Mouse (Mus musculus): ENCODE measurements around the gene Wap.
"Not testable (repeated sequence)": the region's sequence is repeated elsewhere in the genome, so short reads cannot be mapped to it uniquely, and the experiment has no call there.

The Wap gene

DNA sequence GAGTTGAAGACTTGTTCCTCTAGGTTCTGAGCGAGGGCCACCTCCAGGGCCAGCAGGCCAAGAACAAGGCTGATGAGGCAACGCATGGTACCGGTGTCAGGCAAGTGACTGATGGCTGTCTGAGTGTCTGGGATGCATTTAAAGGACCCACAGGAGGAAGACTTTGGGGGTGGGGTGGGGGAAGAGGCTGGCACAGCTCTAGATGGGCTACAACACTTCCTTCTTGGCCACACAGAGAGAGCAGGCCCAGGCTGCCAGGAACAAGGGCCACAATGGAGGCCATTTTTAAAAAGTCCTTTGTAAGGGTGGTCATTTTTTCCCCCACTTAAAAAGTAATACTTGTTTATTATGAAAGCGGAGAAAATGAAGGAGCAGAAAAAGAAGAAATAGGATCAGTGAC lies at the start of gene Wap:
Wap (minus strand) TSS at position 101 of the 400 bp plus-strand sequence.
- no peak for DNase-seq (ENCODE audit: low spot score in 2 of 2)

DNA sequence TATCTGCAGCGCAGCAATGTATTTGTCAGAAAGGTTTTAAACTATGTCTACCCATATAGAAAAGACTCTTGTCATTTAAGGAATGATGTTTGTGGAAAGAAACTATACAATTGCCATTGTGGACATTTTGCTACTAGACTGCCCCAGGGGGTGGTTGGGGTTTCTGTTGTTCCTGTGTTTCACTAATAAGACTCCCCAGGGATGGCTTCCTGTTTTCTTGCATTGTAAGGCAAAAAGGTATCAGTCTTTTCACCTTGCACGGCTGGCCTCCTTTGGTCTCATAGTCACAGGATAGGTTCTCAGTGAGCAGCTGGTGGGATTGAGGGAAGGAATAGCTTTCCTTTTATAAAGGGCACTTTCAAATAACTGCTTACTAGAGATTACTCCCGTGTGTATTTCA lies 46.3 kb upstream of the Wap start:
- DNase-seq (ENCODE audit: low spot score in 2 of 2) = no peak

DNA sequence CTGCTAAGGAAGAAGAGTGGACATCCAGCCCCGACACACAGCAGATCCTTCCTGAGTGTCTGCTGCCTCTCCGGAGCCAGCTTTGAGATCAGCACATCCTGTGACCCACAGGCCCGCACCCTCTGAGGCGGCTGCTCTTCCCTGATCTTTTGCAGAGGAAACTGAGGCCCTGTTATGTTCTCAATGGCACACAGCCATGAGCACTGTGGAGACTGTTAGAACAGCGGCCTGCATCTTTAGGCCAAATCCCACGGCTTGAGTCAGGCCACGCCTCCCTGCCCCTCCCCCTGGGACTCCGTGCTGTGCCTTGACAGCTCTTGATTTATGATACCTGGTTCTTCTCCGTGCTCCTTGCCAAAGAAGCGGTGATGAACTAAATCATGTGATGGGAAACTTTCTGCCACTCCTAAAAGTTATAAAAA lies 42.0 kb upstream of the Wap start:
- DNase-seq (ENCODE audit: low spot score in 2 of 2) = no peak

DNA sequence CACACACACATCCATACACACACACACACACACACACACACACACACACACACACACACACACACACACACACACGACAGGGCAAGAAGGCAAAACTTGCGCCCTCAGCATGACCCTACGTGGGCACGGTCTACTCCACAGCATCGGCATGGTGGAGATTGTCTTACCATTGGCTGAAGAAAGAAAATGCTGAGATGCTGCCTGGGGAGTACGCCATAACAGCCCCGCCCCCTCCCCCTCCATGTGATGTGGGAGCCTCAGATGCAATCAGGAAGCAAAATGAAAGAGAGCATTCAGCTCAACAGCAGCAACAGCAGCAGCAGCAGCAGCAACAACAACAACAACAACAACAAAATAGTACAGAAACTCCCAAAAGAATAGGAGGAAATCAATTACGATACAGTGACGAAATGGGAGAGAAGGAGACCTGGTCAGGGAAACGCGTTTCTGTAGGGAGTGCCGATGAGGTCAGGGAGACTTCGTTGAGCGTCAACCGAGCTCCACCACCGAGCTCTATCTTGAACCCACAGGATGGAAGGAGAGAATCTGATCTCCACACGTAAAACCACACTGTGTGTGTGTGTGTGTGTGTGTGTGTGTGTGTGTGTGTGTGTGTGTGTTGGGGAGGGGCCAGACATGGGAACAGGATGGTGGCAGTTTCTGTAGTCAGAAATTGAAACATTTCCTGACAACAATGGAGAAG lies 41.4 kb upstream of the Wap start:
- DNase-seq (ENCODE audit: low spot score in 2 of 2) = no peak

DNA sequence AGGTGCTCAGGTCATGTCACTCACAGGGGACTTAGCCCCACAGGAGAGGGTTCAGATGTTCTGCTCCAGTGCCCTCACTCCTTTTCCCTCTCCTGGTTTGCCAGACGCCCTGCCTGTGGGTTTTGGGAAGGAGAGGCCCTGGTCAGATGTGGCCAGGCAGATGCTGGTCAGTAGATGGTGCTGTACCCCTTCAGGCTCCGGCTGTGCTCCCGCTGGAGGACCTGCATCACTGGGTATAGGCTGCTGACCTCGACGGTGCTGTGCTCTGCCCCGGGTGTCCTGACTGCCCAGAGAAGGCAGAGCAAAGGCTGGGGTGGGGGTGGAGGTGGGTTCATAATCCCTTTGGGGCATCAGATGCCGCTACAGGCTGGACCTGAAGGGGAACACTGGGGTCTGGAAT lies 39.1 kb upstream of the Wap start:
- no peak for DNase-seq (ENCODE audit: low spot score in 2 of 2)

DNA sequence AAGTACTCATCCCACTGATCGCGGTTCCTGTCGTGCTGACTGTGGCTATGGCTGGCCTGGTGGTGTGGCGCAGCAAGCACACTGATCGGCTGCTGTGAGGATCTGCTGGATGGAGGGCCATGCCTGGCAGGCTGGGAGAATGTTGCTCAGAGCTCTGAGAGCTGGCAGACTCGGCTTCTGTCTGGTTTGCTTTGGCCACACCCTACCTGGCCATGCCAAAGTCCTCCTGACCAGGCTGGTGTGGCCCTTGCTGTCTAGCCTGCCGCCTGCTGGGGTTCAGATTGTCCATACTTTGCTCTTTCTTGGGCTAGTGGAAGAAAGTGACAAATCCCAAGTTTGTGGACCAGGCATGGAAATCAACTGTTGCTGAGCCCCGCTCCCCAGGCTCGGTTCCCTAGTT lies 38.2 kb upstream of the Wap start:
- no peak for DNase-seq (ENCODE audit: low spot score in 2 of 2)

DNA sequence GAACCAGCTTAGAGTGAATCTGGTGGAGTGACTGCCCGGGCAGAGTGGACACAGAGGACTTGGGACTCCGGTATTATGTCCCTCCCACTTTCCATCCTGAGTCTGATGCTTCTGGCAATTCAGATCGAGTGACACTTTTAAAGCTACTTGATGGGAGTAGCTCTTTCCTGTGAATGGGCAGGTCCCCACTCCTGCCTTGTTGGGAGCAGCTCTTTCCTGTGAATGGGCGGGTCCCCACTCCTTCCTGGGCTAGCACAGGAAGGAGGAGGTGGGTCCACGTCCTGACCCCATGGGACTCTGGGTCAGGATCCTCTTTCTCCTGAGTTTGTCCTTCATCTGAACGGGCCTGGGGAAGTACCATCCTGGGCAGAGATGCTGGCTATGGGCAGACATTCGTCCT lies 37.0 kb upstream of the Wap start:
- DNase-seq (ENCODE audit: low spot score in 2 of 2) = no peak

DNA sequence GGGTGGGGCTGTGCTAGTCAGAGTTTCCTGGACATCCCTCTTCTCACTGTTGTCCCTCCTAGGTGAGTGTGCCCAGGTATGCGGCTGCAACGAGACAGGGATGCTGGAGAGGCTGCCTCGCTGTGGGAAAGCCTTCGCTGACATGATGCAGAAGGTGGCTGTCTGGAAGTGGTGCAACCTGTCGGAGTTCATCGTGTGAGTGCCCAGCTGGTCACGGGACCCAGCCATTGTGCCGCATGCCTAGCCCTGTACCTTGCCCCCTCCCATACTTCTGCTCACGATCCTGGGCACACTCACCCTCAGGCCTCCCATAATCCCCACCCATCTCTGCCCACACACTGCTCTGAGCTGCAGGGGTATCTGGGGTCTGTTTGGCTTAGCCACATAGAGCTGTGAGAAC lies 36.3 kb upstream of the Wap start:
- no peak for DNase-seq (ENCODE audit: low spot score in 2 of 2)

DNA sequence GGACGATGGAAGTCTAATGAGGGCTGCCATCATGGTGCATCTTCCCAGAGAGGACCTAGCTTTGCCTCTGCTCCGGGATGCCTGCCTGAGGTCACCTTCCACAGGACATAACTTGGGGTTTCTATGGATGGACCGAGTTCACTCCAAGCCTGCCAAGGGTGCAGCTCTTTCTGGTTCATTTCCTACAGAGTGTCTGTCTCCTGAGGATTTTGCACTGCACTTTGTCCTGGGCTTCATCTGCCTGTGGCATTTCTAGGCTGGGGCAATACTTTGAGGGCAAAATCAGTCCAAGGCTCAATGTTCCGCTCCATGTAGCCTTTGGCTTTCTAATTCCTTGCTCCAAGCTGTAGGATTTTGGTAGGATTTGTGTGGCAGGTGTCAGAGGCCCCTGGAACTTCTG lies 32.4 kb upstream of the Wap start:
- DNase-seq (ENCODE audit: low spot score in 2 of 2) = no peak

DNA sequence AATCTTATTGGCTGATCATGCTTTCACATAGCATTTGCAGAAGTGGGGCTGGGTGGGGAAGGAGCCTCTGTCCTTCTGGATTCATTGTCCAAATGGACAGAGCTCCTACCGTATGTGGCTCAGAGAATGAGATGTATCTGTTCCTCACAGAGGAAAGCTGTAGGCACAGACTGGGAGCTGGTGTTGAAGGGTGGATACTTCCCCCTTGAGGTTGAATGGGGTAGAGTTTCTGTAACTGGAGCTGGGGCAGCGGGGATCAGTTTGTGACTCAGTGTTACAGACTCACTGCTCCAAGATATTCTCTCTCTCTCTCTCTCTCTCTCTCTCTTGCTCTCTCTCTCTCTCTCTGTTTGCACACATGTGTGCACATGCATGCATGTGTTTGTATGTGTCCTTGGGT lies 31.6 kb upstream of the Wap start:
- no peak for DNase-seq (ENCODE audit: low spot score in 2 of 2)

DNA sequence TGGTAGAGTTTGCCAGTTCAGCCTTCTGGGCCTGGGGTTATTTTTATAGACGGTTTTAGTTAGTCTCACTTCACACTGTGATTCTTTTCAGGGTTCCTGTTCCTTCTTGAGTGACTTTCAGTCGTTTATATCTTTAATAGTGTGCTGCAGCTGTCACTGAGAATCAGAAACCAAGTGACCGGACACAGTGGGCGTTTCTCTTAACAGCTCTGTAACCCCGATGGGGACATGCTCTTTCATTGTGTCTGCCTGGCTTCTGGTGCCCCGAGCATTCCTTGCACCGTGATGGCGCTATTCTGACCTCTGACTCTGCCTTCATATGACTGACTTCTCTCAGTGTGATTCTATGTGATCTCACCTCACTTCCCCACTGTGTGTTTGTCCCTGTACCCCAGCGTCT lies 30.6 kb upstream of the Wap start:
- no peak for DNase-seq (ENCODE audit: low spot score in 2 of 2)

DNA sequence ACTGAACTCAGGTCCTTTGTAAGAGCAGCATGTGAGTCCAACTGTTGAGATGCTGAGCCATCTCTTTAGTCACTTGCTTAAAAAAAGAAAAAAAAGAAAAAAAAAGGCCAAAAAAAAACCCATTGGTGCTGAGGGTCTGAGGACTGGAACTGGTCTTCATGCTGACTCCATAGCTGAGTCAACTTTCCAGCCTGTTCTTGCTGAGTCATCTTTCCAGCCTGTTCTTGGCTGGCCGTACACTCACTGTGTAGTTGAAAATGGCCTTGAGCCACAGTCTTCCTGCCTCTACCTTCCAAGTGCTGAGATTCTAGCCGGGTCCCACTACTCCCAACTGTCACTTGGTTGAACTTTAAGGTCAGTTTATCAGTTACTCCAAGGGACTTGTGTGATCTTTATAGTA lies 28.2 kb upstream of the Wap start:
- no peak for DNase-seq (ENCODE audit: low spot score in 2 of 2)

DNA sequence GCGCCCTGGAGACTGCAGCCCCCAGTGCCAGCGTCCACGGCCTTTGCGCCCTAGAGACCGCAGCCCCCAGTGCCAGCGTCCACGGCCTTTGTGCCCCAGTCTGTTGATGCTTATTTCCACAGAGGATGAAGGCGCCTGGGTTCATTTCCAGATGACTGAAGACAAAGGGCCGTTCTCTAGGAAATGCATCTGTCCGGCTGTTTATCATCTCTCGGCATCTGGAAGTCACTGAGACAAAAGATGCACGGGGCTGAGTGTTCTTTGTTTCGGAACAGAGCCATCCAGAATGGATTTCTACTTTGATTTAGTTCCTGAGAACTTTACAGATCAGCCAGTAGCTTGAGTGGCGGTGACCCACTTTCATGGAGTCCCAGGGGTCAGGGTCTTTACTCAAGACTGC lies 22.8 kb upstream of the Wap start:
- DNase-seq (ENCODE audit: low spot score in 2 of 2) = no peak

DNA sequence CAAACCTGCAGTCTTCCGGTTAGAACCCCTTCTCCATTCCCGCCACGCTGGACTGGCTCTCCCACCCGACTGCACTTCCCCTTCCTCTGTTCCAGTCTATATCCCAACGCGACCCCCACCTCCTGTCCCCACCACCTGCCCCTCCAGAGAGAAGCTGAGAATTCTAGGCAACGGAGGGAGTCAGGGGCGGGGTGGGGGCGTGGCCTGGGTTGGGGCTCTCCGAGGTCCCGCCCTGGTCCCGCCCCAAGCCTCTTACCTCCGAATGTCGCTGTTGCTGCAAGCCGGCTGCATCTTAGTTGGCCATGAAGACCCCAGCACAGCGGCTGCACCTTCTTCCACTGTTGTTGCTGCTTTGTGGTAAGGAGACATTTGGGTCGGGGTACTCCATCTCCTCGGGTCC lies 19.8 kb upstream of the Wap start, which contains the start of gene Ramp3:
Ramp3 (plus strand) TSS at position 251 of the 400 bp plus-strand sequence.
- DNase-seq (ENCODE audit: low spot score in 2 of 2) = no peak

DNA sequence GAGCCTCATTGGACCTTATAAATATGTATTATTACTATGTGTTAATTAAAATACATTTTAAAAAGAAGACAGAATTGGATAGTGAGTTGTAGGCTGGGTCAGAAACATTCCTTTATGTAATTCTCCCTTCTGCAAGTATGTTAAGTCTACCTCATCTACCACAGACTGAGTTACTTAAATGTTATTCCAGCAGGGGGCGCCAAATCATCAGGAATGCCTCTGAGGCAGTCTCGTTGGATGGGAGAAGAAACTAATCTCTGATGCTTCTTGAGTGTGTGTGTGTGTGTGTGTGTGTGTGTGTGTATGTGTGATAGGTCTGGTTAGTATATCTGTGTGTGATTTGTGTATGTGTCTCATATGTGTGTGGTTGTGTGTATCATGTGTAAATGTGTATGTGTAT lies 16.5 kb upstream of the Wap start:
- peak; percentile 64 to 87 for DNase-seq (ENCODE audit: low spot score in 2 of 2)

DNA sequence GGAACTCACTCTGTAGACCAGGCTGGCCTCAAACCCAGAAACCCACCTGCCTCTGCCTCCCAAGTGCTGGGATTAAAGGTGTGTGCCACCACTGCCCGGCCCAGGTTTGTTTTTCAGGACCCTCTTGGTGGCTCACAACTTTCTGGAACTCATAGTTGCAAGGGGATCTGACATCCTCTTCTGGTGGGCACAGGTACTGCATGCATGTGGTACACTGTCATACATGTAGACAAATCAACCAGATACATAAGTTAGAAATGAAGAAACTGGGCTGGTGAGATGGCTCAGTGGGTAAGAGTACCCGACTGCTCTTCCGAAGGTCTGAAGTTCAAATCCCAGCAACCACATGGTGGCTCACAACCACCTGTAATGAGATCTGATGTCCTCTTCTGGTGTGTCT lies 14.5 kb upstream of the Wap start:
- not testable (repeated sequence) for DNase-seq (ENCODE audit: low spot score in 2 of 2)

DNA sequence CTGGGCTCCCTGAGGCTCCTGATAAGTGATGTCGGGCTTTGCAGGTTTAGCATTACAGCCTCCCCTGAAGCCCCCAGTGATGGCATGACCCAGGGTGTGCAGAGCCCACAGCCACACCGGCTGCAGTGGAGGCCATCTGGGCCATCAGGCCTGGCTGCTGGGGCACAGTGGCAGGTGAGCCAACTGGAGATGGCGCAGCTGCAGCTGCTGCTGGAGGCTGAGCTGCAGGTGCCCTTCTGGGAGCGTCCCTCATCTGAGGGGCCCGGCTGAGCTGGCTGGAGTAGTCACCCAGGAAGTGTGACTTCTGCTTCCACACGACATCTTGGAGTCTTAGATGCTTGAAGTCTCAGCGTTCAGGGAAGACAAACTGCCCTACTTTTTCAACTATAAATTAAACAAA lies 12.1 kb upstream of the Wap start:
- DNase-seq (ENCODE audit: low spot score in 2 of 2) = no peak

DNA sequence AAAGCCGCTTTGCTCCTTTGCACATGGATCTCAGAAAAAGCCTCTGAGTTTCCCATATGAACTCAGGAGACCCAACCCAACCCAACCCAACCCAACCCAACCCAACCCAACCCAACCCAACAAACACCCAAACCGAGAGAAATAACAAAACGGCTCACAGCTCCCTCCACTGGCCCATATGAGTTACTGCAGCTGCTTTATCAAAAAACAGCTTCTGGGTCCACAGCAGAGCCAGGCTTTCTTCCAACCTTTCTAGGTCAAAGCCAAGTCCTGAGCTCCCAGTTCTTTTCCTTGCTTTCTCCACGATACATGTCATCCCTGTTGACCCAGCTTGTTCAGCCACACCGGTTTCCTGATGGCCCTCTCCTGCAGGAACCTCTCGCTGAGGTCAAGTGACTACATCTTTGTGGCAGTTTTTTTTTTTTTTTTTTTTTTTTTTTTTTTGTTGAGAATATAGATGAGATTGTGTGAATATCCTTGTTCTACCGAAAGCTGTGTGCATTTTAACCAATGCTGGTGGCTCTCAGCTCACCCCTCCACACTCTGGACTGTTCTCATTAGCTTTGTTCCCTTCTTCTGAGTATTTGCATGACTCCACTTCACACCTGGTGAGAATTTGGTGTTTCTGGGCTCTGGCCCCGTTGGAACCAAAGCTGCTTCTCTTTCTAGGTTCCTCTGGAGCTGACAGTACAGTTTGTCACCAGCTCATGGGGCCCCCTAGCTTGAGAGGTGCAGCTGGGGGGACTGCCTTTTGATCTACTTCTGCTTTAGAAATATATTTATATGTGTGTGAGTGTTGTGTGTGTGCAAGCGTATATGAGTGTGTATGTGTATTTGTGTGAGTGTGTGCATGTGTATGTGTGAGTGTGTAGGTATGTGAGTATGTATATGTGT lies 9.6 kb upstream of the Wap start:
- DNase-seq (ENCODE audit: low spot score in 2 of 2) = no peak

DNA sequence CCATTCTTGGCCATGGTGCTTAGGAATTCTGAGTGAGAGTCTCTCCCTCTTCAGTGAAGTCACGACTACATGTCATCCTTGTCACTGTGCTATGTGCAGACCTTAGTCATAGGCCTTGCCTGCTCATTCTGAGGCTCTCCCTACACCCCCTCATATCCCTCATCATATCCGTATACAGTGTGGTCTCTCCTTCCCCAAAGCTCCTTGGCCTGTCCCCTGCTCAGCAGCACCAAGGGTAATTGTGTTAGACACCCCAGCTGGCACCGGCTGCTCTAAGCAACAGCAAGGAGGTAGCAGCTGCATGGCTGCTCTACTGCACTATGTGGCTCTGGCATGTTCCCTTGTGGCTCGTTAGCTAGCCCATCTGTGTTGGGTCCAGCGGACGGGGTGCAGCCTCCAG lies 6.1 kb upstream of the Wap start:
- DNase-seq (ENCODE audit: low spot score in 2 of 2) = no peak

DNA sequence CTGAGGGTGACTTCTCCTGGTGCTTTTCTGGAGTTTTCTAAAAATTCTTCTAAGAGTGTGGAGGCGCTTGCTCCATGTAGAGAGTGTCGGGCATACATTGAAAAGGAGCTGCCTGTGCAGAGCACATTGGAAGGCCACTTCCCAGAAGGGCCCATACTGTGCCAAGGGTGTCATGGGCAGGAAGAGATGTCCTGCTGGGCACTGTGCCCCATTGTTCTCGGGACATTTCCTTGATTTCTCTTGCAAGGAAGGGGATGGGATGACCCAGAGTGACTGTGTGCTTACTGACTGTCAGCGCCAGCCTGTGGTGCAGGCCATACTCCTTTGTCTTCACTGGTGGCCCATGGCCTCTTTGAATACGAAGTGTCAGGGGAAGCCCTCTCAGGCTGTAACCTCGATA lies 635 bp upstream of the Wap start:
- no peak for DNase-seq (ENCODE audit: low spot score in 2 of 2)

DNA sequence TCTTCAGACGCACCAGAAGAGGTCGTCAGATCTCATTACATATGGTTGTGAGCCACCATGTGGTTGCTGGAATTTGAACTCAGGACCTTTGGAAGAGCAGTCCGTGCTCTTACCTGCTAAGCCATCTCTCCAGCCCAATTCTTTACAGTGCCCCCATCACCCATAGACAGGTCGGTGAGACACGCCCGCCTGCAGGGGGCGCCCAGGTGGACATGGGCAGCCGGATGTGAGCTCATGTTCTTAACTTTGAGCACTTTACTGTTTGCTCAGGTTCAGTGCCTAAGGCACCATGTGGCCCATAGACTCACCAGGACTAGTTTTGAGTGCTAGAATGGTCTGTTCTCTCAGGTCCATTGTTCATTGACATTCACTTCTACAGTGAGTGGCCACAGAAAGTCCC lies 2.3 kb downstream of the Wap start:
- no peak for DNase-seq (ENCODE audit: low spot score in 2 of 2)

DNA sequence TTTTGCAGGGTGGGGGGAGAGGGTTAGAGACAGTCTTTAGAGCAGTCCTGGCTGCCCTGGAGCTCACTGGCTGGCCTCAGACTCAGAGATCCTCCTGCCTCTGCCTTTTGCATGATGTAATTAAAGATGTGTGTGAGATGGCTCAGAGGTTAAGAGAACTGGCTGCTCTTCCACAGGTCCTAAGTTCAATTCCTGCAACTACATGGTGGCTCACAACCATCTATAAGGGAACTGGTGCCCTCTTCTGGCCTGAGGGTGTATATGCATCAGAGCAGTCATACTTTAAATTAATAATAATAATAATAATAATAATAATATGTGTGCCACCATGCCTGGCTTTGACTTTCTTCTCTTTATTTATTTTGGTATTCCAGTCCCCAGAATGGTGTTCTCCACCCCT lies 8.8 kb downstream of the Wap start:
- no peak for DNase-seq (ENCODE audit: low spot score in 2 of 2)

DNA sequence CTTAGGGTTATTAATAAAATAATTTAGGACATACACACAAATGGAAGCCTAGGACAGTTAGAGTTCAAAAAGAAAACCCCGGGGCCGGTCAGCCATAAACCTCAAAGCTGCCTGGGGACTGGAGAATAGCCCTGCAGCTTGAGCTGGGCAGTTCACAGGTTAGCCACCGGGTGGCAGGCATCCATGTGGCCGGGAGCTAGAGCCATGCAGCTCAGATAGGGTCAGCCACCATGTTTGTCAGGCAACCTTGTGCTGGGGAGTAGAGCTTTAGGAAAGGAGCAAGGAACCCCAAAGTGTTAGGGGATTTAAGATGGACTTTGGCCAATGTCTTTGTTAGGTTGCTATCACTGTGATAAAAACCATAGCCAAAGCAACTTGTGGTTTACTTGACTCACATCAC lies 9.9 kb downstream of the Wap start:
- no peak for DNase-seq (ENCODE audit: low spot score in 2 of 2)
